Mouse (Mus musculus) adrenal gland, adult (tissue): ENCODE measurements around the gene Hus1b.
A peak's percentile ranks its signal among the peaks of the same experiment; 100 is the strongest.

Experiments
- DNase-seq, 2 experiments: peaks; one replicate each; pipeline ENCODE4 v3.0.0; 2022 to 2023; ENCODE audit warnings: low spot score in 1 of 2; ENCODE audit not compliant: inconsistent age in 2 of 2

Hus1b gene

GRCm38 (mm10) chr13:30947540-30947939, at the start of gene Hus1b:
Gene Hus1b (minus strand): TSS chr13:30947759.
- no peak for DNase-seq

- no peak for DNase-seq
Measured at GRCm38 (mm10) chr13:30994249-30994858, 46.8 kb upstream of the Hus1b start.

- peak; percentile 31 to 81 for DNase-seq
Measured at GRCm38 (mm10) chr13:30993819-30994218, 46.3 kb upstream of the Hus1b start.

GRCm38 (mm10) chr13:30990233-30990632, 42.7 kb upstream of the Hus1b start:
- DNase-seq = no peak

GRCm38 (mm10) chr13:30989710-30990109, 42.2 kb upstream of the Hus1b start:
- DNase-seq = no peak

GRCm38 (mm10) chr13:30987686-30988085, 40.1 kb upstream of the Hus1b start:
- DNase-seq = no peak

- DNase-seq = peak in 1 of 2 experiments; percentile 38
Measured at GRCm38 (mm10) chr13:30986934-30987455, 39.4 kb upstream of the Hus1b start.

- DNase-seq = peak; percentile 56 to 85
Measured at GRCm38 (mm10) chr13:30985598-30986466, 38.3 kb upstream of the Hus1b start.

- no peak for DNase-seq
Measured at GRCm38 (mm10) chr13:30985275-30985597, 37.7 kb upstream of the Hus1b start.

- DNase-seq = peak; percentile 40 to 84
Measured at GRCm38 (mm10) chr13:30981666-30982065, 34.1 kb upstream of the Hus1b start.

- peak in 1 of 2 experiments; percentile 22 for DNase-seq
Measured at GRCm38 (mm10) chr13:30978224-30978623, 30.7 kb upstream of the Hus1b start.

- DNase-seq = no peak
Measured at GRCm38 (mm10) chr13:30976536-30977084, 29.1 kb upstream of the Hus1b start.

- DNase-seq = no peak
Measured at GRCm38 (mm10) chr13:30974247-30974630, 26.7 kb upstream of the Hus1b start.

GRCm38 (mm10) chr13:30973501-30974246, 26.1 kb upstream of the Hus1b start, which contains the start of the genes Exoc2 and Gm5447:
Gene Exoc2 (minus strand): TSS chr13:30974093.
Gene Gm5447 (plus strand): TSS chr13:30974204.
- peak; percentile 86 to 94 for DNase-seq

GRCm38 (mm10) chr13:30972102-30972501, 24.5 kb upstream of the Hus1b start:
- peak in 1 of 2 experiments; percentile 64 for DNase-seq

GRCm38 (mm10) chr13:30971047-30971446, 23.5 kb upstream of the Hus1b start:
- DNase-seq = no peak

- no peak for DNase-seq
Measured at GRCm38 (mm10) chr13:30968311-30968710, 20.8 kb upstream of the Hus1b start.

- no peak for DNase-seq
Measured at GRCm38 (mm10) chr13:30966507-30966911, 18.9 kb upstream of the Hus1b start.

- DNase-seq = no peak
Measured at GRCm38 (mm10) chr13:30961932-30962331, 14.4 kb upstream of the Hus1b start.

GRCm38 (mm10) chr13:30960714-30961113, 13.2 kb upstream of the Hus1b start:
- no peak for DNase-seq

GRCm38 (mm10) chr13:30953580-30953979, 6.0 kb upstream of the Hus1b start:
- no peak for DNase-seq
